Mouse (Mus musculus) embryonic facial prominence, embryonic 15.5 days (tissue): ENCODE measurements at regions not wholly inside any gene's neighbourhood (a gene's known extent, or its start where the extent isn't known, plus 50 kb on each side); places are given as distances from the start of the nearest gene placed in this dataset.

Experiments
- ATAC-seq: fragments of 200-750 bp; cut with Nextera tagmentation; 2 replicates; pipeline ENCODE4 v1.8.0; 2017; ENCODE audit warnings: low read depth, moderate TSS enrichment; ENCODE audit not compliant: insufficient number of reproducible peaks, low FRiP score, low TSS enrichment
- H3K27ac ChIP-seq: fragments of 300-500 bp; sonication (generic); replicated peaks from 2 replicates; pipeline ENCODE4 v1.5.1; 2015; ENCODE audit warnings: mild to moderate bottlenecking, inconsistent platforms
- H3K27me3 ChIP-seq: fragments of 300-500 bp; sonication (generic); 2 replicates; pipeline ENCODE4 v1.6.1; 2015; ENCODE audit warnings: inconsistent platforms
- H3K36me3 ChIP-seq: fragments of 300-500 bp; sonication (generic); 2 replicates; pipeline ENCODE4 v1.6.1; 2015; ENCODE audit warnings: mild to moderate bottlenecking, inconsistent platforms
- H3K4me1 ChIP-seq: fragments of 300-500 bp; sonication (generic); 2 replicates; pipeline ENCODE4 v1.6.1; 2015; ENCODE audit warnings: inconsistent platforms
- H3K4me2 ChIP-seq: fragments of 300-500 bp; sonication (generic); replicated peaks from 2 replicates; pipeline ENCODE4 v1.6.1; 2015; ENCODE audit warnings: mild to moderate bottlenecking, inconsistent platforms
- H3K4me3 ChIP-seq: fragments of 300-500 bp; sonication (generic); replicated peaks from 2 replicates; pipeline ENCODE4 v1.5.1; 2015; ENCODE audit warnings: mild to moderate bottlenecking, inconsistent platforms
- H3K9ac ChIP-seq: fragments of 300-500 bp; sonication (generic); 2 replicates; pipeline ENCODE4 v1.6.1; 2015; ENCODE audit warnings: inconsistent platforms
- H3K9me3 ChIP-seq: fragments of 300-500 bp; sonication (generic); replicated peaks from 2 replicates; pipeline ENCODE4 v1.6.1; 2016; ENCODE audit warnings: inconsistent platforms
- WGBS: fragments of 180-500 bp; shearing (Covaris S2); methylation state at CpG from one replicate; pipeline ENCODE4 v1.1.7; 2015; 5-methylcytosine and 5-hydroxymethylcytosine counted together

- Histone ChIP-seq H3K36me3 (no peaks in the 10 kb centered on the region), H3K4me1 (peaks cover 33% of the 10 kb centered on the region), H3K9ac (no peak overlapping the region), H3K27me3 (no peaks in the 10 kb centered on the region), H3K9me3 (no peaks in the 10 kb centered on the region), H3K4me3 (no peak overlapping the region), H3K4me2 (no peak overlapping the region), H3K27ac (peak overlapping the region; percentile 63)
- WGBS, result 73% methylated on average over 2 of the region's 2 CpGs
- no peak for ATAC-seq
Observed at GRCm38 (mm10) chr17:68164666-68165065, 108.9 kb upstream of the L3mbtl4 start.

GRCm38 (mm10) chr17:68165171-68165825 is 108.3 kb upstream of the L3mbtl4 start:
- Histone ChIP-seq H3K4me2 (0 out of 2 replicates have a peak overlapping the region, but pooled peaks have one; percentile 3), H3K9ac (no peak overlapping the region)

GRCm38 (mm10) chr17:68166397-68166796 is 107.2 kb upstream of the L3mbtl4 start:
- Histone ChIP-seq H3K4me1 (peaks cover 33% of the 10 kb centered on the region), H3K4me3 (no peak overlapping the region), H3K36me3 (no peaks in the 10 kb centered on the region), H3K9me3 (no peaks in the 10 kb centered on the region), H3K4me2 (no peak overlapping the region), H3K27me3 (no peaks in the 10 kb centered on the region), H3K27ac (no peak overlapping the region), H3K9ac (no peak overlapping the region)
- 68% methylated on average over 4 of the region's 4 CpGs for WGBS
- no peak for ATAC-seq

More at GRCm38 (mm10) chr17:68165171-68165825, 108.3 kb upstream of the L3mbtl4 start:
- no peaks in the 10 kb centered on the region for H3K9me3 ChIP-seq
- H3K4me1 ChIP-seq, result peaks cover 33% of the 10 kb centered on the region
- WGBS, result 33% methylated on average over 15 of the region's 15 CpGs
- no peaks in the 10 kb centered on the region for H3K27me3 ChIP-seq
- no peak overlapping the region for H3K4me3 ChIP-seq
- peak overlapping the region; percentile 63 for H3K27ac ChIP-seq
- H3K36me3 ChIP-seq, result no peaks in the 10 kb centered on the region
- 0 out of 2 replicates have a peak, but pooled peaks have one; percentile 39 for ATAC-seq

GRCm38 (mm10) chr17:68172838-68173237 is 100.8 kb upstream of the L3mbtl4 start:
- ATAC-seq, result no peak
- Histone ChIP-seq H3K9me3 (no peaks in the 10 kb centered on the region), H3K36me3 (no peaks in the 10 kb centered on the region), H3K27ac (no peak overlapping the region), H3K4me1 (no peaks in the 10 kb centered on the region), H3K4me2 (no peak overlapping the region), H3K27me3 (no peaks in the 10 kb centered on the region), H3K4me3 (no peak overlapping the region), H3K9ac (no peak overlapping the region)
- 89% methylated on average over 7 of the region's 7 CpGs for WGBS

- H3K9ac ChIP-seq, result no peak overlapping the region
- H3K36me3 ChIP-seq, result no peaks in the 10 kb centered on the region
- no peak for ATAC-seq
- H3K27me3 ChIP-seq, result no peaks in the 10 kb centered on the region
- no peak overlapping the region for H3K27ac ChIP-seq
- H3K4me2 ChIP-seq, result no peak overlapping the region
- no peaks in the 10 kb centered on the region for H3K4me1 ChIP-seq
- H3K9me3 ChIP-seq, result 0 out of 2 replicates have a peak, but pooled peaks cover 4% of the 10 kb centered on the region
- no peak overlapping the region for H3K4me3 ChIP-seq
- 63% methylated on average over 9 of the region's 9 CpGs for WGBS
Observed at GRCm38 (mm10) chr17:68176611-68177165, 96.9 kb upstream of the L3mbtl4 start.

GRCm38 (mm10) chr17:68177835-68178234 is 95.8 kb upstream of the L3mbtl4 start:
- WGBS, result 15% methylated on average over 2 of the region's 2 CpGs
- Histone ChIP-seq H3K4me1 (no peaks in the 10 kb centered on the region), H3K36me3 (no peaks in the 10 kb centered on the region), H3K4me3 (no peak overlapping the region), H3K4me2 (no peak overlapping the region), H3K27me3 (no peaks in the 10 kb centered on the region), H3K27ac (no peak overlapping the region), H3K9me3 (0 out of 2 replicates have a peak, but pooled peaks cover 4% of the 10 kb centered on the region), H3K9ac (no peak overlapping the region)
- ATAC-seq, result no peak

- no peak overlapping the region for H3K9ac ChIP-seq
- no peak overlapping the region for H3K27ac ChIP-seq
- WGBS, result 27% methylated on average over 2 of the region's 2 CpGs
Observed at GRCm38 (mm10) chr17:68185385-68185784, 88.2 kb upstream of the L3mbtl4 start.

GRCm38 (mm10) chr17:68189888-68190287 is 83.7 kb upstream of the L3mbtl4 start:
- Histone ChIP-seq H3K4me3 (no peak overlapping the region), H3K27ac (no peak overlapping the region), H3K27me3 (no peaks in the 10 kb centered on the region), H3K4me1 (no peaks in the 10 kb centered on the region), H3K9ac (no peak overlapping the region), H3K4me2 (no peak overlapping the region), H3K9me3 (no peaks in the 10 kb centered on the region), H3K36me3 (no peaks in the 10 kb centered on the region)
- 76% methylated on average over 4 of the region's 4 CpGs for WGBS
- no peak for ATAC-seq

More at GRCm38 (mm10) chr17:68185385-68185784, 88.2 kb upstream of the L3mbtl4 start:
- no peaks in the 10 kb centered on the region for H3K4me1 ChIP-seq
- ATAC-seq, result no peak
- H3K27me3 ChIP-seq, result no peaks in the 10 kb centered on the region
- no peak overlapping the region for H3K4me2 ChIP-seq
- H3K36me3 ChIP-seq, result no peaks in the 10 kb centered on the region
- H3K4me3 ChIP-seq, result no peak overlapping the region
- H3K9me3 ChIP-seq, result no peaks in the 10 kb centered on the region

GRCm38 (mm10) chr17:68205545-68205944 is 68.1 kb upstream of the L3mbtl4 start:
- no peaks in the 10 kb centered on the region for H3K27me3 ChIP-seq
- H3K36me3 ChIP-seq, result no peaks in the 10 kb centered on the region
- WGBS, result 80% methylated on average over 4 of the region's 4 CpGs
- H3K27ac ChIP-seq, result no peak overlapping the region
- H3K4me1 ChIP-seq, result peaks cover under 1% of the 10 kb centered on the region; the same call in 1 of the 2 replicates
- H3K9ac ChIP-seq, result no peak overlapping the region
- no peaks in the 10 kb centered on the region for H3K9me3 ChIP-seq
- H3K4me3 ChIP-seq, result no peak overlapping the region
- no peak for ATAC-seq
- H3K4me2 ChIP-seq, result no peak overlapping the region

GRCm38 (mm10) chr17:68208837-68209236 is 64.8 kb upstream of the L3mbtl4 start:
- Histone ChIP-seq H3K36me3 (no peaks in the 10 kb centered on the region), H3K4me2 (no peak overlapping the region), H3K27ac (no peak overlapping the region), H3K9ac (no peak overlapping the region), H3K27me3 (no peaks in the 10 kb centered on the region), H3K4me3 (no peak overlapping the region), H3K4me1 (peaks cover 4% of the 10 kb centered on the region; the same call in 1 of the 2 replicates), H3K9me3 (no peaks in the 10 kb centered on the region)
- WGBS, result 61% methylated on average over 2 of the region's 2 CpGs
- ATAC-seq, result no peak

- 20% methylated on average over 14 of the region's 14 CpGs for WGBS
- no peaks in the 10 kb centered on the region for H3K27me3 ChIP-seq
- no peak overlapping the region for H3K27ac ChIP-seq
- H3K9ac ChIP-seq, result no peak overlapping the region
- peaks cover 4% of the 10 kb centered on the region; the same call in 1 of the 2 replicates for H3K4me1 ChIP-seq
- ATAC-seq, result no peak
- no peaks in the 10 kb centered on the region for H3K9me3 ChIP-seq
- H3K4me3 ChIP-seq, result no peak overlapping the region
- peak overlapping the region; percentile 17; the same call in 1 of the 2 replicates for H3K4me2 ChIP-seq
- H3K36me3 ChIP-seq, result no peaks in the 10 kb centered on the region
Observed at GRCm38 (mm10) chr17:68210313-68211254, 63.0 kb upstream of the L3mbtl4 start.
